Mouse (Mus musculus) liver, embryonic 15.5 days (tissue): ENCODE measurements around the gene Pet100. TPM values are rescaled to one million over a fixed set of nuclear protein-coding genes. Genes with fewer than 3 reads are reported as not detected.
"Not testable (repeated sequence)": the region's sequence is repeated elsewhere in the genome, so short reads cannot be mapped to it uniquely, and the experiment has no call there.

Experiments
- ATAC-seq: fragments of 200-750 bp; cut with Nextera tagmentation; 2 replicates; pipeline ENCODE4 v1.8.0; 2017; ENCODE audit warnings: moderate number of reproducible peaks, mild to moderate bottlenecking, moderate library complexity; ENCODE audit not compliant: insufficient read depth
- H3K27ac ChIP-seq: fragments of 300-500 bp; sonication (generic); replicated peaks from 2 replicates; pipeline ENCODE4 v1.5.1; 2015; ENCODE audit warnings: mild to moderate bottlenecking, inconsistent platforms
- H3K27me3 ChIP-seq: fragments of 300-500 bp; sonication (generic); 2 replicates; pipeline ENCODE4 v1.6.1; 2015; ENCODE audit warnings: mild to moderate bottlenecking, inconsistent platforms
- H3K36me3 ChIP-seq: fragments of 300-500 bp; sonication (generic); replicated peaks from 2 replicates; pipeline ENCODE4 v1.6.1; 2015; ENCODE audit warnings: moderate library complexity, mild to moderate bottlenecking, inconsistent platforms
- H3K4me1 ChIP-seq: fragments of 300-500 bp; sonication (generic); replicated peaks from 2 replicates; pipeline ENCODE4 v1.6.1; 2015; ENCODE audit warnings: inconsistent platforms
- H3K4me2 ChIP-seq: fragments of 300-500 bp; sonication (generic); 2 replicates; pipeline ENCODE4 v1.6.1; 2015; ENCODE audit warnings: moderate library complexity, mild to moderate bottlenecking, inconsistent platforms
- H3K4me3 ChIP-seq: fragments of 300-500 bp; sonication (generic); replicated peaks from 2 replicates; pipeline ENCODE4 v1.5.1; 2015; ENCODE audit warnings: mild to moderate bottlenecking, inconsistent platforms
- H3K9ac ChIP-seq: fragments of 300-500 bp; sonication (generic); 2 replicates; pipeline ENCODE4 v1.6.1; 2015; ENCODE audit warnings: moderate library complexity, mild to moderate bottlenecking, inconsistent platforms
- H3K9me3 ChIP-seq: fragments of 300-500 bp; sonication (generic); replicated peaks from 2 replicates; pipeline ENCODE4 v1.6.1; 2016; ENCODE audit warnings: inconsistent platforms
- WGBS: fragments of 180-500 bp; shearing (Covaris S2); methylation state at CpG from one replicate; pipeline ENCODE4 v1.1.7; 2015; ENCODE audit warnings: mixed read lengths; ENCODE audit not compliant: insufficient replicate concordance; 5-methylcytosine and 5-hydroxymethylcytosine counted together
- polyA plus RNA-seq: library from polyadenylated mRNA; unstranded; fragments of >200 nt; fragmentation: Nextera tagmentation; extraction: Ambion mirVana; gene quantifications from 2 replicates; pipeline ENCODE4 v1.2.1, GENCODE M21; 2015

Pet100 gene
- polyA plus RNA-seq: 49.8 and 72.1 TPM in 2 replicates

DNA sequence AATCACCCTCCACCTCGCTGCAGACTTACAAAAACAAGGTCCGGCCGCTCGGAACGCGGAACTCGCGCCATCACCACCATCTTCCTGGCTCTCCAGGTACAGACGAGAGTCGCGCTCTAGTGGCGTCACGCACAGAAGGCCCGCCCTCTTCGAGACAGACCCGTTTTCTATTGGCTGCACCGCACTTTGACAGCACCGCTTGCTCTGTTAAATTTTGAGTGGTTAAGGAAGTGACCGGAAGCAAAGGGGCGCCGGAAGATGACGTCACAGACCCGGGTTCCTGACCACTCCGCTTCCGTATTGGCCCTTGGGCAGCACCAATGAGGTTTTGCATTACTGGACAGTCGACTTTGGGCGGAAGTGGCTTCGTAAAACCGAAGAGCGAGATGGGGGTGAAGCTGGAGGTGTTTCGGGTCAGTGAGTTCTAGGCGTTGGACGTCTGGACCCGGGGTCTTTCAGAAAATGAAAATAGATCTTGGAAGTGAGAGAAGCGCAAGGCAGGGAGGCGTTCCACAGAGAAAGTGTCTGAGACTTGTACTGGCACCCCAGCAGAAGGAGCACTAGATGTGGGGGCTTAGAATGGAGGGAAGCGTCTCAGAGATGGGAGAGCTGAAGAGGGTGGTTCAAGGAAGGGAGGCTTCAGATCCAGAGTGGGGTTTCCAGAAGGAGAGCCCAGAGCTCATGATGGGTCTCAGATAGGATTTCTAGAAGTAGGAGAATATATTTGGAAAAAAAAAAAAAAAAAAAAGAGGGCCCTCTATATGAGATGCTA is at the start of gene Pet100, which contains the start of gene Xab2:
Pet100 (plus strand) TSS at position 350 of the 772 bp plus-strand sequence.
Xab2 (minus strand) TSS at position 118 of the 772 bp plus-strand sequence.
- H3K27me3 ChIP-seq: no peaks in the 10 kb centered on the region
- ATAC-seq: peak; percentile 96
- H3K9me3 ChIP-seq: no peaks in the 10 kb centered on the region
- peak within 1 kb of the TSS; percentile 64 for H3K27ac ChIP-seq
- H3K4me3 ChIP-seq: peak within 1 kb of the TSS; percentile 94
- peaks cover 23% of the 10 kb centered on the region for H3K36me3 ChIP-seq
- H3K4me2 ChIP-seq: peak within 1 kb of the TSS; percentile 82
- H3K4me1 ChIP-seq: peaks cover 31% of the 10 kb centered on the region
- H3K9ac ChIP-seq: peak within 1 kb of the TSS; percentile 75
- WGBS: under 1% methylated on average over 37 of the region's 37 CpGs

DNA sequence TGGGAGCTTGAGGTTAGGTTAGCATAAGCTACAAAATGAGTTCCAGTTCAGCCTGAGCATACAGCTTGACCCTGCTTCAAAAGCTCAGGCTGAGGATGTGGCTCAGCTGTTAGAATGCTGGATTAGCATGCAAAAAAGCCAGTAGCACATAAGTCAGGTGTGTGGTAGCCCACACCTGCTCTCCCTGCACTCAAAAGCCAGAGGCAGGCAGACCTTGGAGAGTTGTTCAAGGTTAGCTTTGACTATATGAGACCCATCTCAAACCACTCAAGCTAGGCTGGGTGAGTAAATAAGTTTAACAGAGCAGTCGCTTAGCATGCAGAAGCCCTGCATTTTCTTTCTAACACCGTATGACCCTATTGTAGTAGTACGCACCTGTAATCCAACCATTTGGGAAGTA is 46.8 kb upstream of the Pet100 start:
- no peaks in the 10 kb centered on the region for H3K27me3 ChIP-seq
- no peak overlapping the region for H3K4me3 ChIP-seq
- WGBS: 75% methylated on average over 3 of the region's 3 CpGs
- H3K9ac ChIP-seq: no peak overlapping the region
- no peak overlapping the region for H3K4me2 ChIP-seq
- H3K36me3 ChIP-seq: no peaks in the 10 kb centered on the region
- H3K4me1 ChIP-seq: peaks cover 7% of the 10 kb centered on the region; the same call in 1 of the 2 replicates
- H3K9me3 ChIP-seq: no peaks in the 10 kb centered on the region
- ATAC-seq: no peak
- no peak overlapping the region for H3K27ac ChIP-seq

DNA sequence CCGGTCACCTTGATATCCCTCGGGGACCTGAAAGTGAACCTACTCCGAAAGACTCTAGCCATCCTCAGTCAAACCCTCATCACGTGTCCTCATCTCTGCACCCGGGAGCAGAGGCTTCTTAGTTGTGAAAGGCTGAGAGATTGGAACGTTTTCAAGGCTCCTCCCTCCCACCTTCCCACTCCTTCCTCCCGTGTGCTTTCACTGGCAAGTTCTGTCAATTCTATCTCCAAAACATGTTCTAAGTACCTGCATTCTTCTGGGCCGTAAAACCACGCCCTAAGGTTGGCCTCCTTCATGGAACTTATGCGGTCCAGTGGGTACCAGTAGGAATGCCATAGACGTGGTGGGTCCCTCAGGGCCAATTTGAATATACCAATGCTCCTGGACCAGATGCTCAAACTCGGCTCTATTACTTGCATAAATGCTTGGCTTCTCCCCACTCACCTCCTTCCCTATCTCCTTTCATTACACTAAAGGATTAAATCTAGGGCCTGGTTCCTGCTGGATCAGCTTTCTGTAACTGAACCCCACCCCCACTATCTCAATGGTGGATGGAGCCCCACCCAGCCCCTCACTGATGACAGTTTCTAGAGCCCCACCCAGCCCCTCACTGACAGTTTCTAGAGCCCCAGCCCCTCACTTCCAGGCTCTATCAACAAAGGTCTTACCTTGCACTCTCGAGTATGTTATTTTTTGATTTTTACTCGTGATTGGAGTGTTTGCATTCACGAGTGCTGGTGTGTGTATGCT is 45.0 kb upstream of the Pet100 start:
- H3K9me3 ChIP-seq: no peaks in the 10 kb centered on the region
- H3K4me1 ChIP-seq: peaks cover 7% of the 10 kb centered on the region; the same call in 1 of the 2 replicates
- H3K4me2 ChIP-seq: no peak overlapping the region
- WGBS: 59% methylated on average over 15 of the region's 15 CpGs
- no peak overlapping the region for H3K4me3 ChIP-seq
- H3K36me3 ChIP-seq: no peaks in the 10 kb centered on the region
- H3K9ac ChIP-seq: no peak overlapping the region
- no peak overlapping the region for H3K27ac ChIP-seq
- ATAC-seq: no peak
- H3K27me3 ChIP-seq: no peaks in the 10 kb centered on the region

DNA sequence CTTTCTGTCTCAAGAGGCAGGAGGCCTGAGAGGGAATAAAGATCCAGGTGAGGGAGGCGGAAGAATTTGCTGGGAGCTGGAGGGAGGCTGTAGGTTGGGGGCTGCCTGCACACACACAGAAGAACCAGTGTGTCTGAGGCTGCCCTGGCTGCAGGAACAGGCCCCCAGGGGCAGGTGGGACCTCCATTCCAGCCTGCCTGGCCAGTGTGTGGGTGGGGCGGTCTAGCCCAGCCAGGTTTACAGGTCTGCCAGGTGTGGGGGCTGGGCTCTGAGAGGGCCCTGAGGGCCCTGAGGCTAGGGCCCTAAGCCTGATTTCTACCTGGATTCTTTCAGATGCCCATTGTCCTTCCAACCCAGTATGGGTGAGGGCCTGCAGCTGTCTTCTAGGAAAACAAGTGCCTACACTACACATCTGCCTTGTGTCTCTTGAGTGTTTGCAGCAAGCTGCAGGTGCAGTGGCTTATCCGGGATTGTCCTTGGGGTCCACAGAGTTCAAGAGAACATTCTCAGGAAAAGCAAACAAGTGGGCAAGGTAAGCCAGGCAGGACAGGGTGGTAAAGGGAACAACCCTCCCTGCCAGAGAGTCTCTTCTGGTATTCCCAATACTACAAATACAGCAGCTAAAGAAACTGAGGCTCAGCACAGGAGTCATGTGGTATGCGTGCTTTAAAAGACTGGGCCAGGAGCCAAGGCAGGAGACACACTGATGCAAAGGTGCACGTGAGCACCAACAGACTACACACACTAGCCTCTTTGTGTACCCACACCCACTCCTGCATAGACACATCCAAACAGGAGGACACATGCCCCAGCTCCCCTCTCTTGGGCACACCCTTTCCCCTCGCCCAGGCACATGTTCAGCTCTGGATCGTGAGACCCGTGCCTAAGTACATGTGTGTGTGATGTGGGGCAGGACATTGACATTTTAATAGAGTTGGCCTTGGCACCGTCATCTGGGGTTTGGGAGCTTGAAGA is 41.7 kb upstream of the Pet100 start:
- H3K4me2 ChIP-seq: no peak overlapping the region
- ATAC-seq: peak; percentile 13; the same call in 1 of the 2 replicates
- H3K9ac ChIP-seq: no peak overlapping the region
- peaks cover 7% of the 10 kb centered on the region; the same call in 1 of the 2 replicates for H3K4me1 ChIP-seq
- no peaks in the 10 kb centered on the region for H3K27me3 ChIP-seq
- no peaks in the 10 kb centered on the region for H3K9me3 ChIP-seq
- no peak overlapping the region for H3K4me3 ChIP-seq
- no peak overlapping the region for H3K27ac ChIP-seq
- H3K36me3 ChIP-seq: no peaks in the 10 kb centered on the region
- 69% methylated on average over 9 of the region's 9 CpGs for WGBS

DNA sequence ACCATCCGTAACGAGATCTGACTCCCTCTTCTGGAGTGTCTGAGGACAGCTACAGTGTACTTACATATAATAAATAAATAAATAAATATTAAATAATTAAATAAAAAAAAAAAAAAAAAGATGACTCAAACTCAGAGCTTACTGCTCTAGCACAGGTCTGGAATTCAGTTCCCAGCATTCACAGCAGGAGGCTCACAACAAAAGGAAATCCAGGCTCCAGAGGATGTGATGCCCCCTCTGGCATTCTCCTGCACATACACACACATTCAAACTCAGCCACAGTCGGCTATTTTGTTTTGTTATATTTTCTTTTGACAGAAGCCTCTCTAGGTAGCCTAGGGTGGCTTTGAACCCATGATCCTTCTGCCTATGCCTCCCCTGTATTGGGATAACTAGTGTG is 39.4 kb upstream of the Pet100 start:
- H3K9ac ChIP-seq, H3K27ac ChIP-seq, H3K4me2 ChIP-seq, H3K36me3 ChIP-seq, ATAC-seq, H3K27me3 ChIP-seq, H3K9me3 ChIP-seq, H3K4me3 ChIP-seq: not testable (repeated sequence)
- peaks cover 13% of the 10 kb centered on the region for H3K4me1 ChIP-seq
- 72% methylated on average over 3 of the region's 3 CpGs for WGBS

DNA sequence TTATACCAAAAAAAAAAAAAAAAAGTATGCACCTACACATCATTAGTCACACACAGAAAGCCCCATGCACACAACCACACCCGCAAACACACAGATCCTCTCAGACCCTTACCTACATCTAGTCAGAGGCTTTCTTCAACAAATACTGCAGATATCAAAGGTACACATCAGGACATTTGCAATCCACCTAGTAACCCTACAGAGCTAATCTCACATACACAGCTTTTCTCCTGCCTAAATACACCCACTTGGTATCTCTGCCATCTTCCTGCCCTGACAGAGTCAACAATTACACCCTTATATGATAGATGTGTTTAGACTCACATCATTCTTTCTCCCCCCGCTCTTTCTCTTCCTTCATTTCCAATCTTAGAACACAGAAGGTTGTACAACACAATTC is 34.9 kb upstream of the Pet100 start:
- Histone ChIP-seq H3K36me3 (no peaks in the 10 kb centered on the region), H3K4me1 (peaks cover 26% of the 10 kb centered on the region), H3K27me3 (peaks cover 15% of the 10 kb centered on the region), H3K27ac (no peak overlapping the region), H3K4me2 (peak overlapping the region; percentile 96), H3K9ac (no peak overlapping the region), H3K9me3 (no peaks in the 10 kb centered on the region), H3K4me3 (no peak overlapping the region)
- WGBS: 34% methylated on average over 2 of the region's 2 CpGs
- peak; percentile 56; the same call in 1 of the 2 replicates for ATAC-seq

DNA sequence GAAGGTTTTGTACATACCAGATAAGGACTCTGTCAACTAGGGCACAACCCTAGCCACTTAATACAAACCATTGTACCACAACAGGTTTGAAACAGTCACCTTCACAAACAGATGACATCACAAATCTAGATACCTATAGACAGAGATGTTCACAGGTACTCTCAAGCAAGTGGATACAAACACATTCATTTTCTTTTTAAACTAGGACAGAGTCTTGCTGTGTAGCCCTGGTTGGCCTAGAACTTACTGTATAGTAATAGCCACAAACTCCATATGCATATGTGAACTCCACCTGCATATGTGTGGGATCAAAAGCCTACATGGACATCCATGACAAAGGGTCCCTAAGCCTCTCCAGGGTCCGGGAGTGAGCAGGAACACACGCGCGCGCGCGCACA is 34.4 kb upstream of the Pet100 start, which contains the start of gene Camsap3:
Camsap3 (plus strand) TSS at position 301 of the 398 bp plus-strand sequence.
- H3K4me3 ChIP-seq: peak within 1 kb of the TSS; percentile 66
- H3K4me2 ChIP-seq: peak within 1 kb of the TSS; percentile 96
- peak within 1 kb of the TSS; percentile 60 for H3K27ac ChIP-seq
- H3K27me3 ChIP-seq: peaks cover 15% of the 10 kb centered on the region
- no peaks in the 10 kb centered on the region for H3K36me3 ChIP-seq
- no peaks in the 10 kb centered on the region for H3K9me3 ChIP-seq
- peaks cover 26% of the 10 kb centered on the region for H3K4me1 ChIP-seq
- WGBS: 5% methylated on average over 7 of the region's 7 CpGs
- 0 out of 2 replicates have a peak, but pooled peaks have one; percentile 7 for ATAC-seq
- H3K9ac ChIP-seq: peak within 1 kb of the TSS; percentile 60

DNA sequence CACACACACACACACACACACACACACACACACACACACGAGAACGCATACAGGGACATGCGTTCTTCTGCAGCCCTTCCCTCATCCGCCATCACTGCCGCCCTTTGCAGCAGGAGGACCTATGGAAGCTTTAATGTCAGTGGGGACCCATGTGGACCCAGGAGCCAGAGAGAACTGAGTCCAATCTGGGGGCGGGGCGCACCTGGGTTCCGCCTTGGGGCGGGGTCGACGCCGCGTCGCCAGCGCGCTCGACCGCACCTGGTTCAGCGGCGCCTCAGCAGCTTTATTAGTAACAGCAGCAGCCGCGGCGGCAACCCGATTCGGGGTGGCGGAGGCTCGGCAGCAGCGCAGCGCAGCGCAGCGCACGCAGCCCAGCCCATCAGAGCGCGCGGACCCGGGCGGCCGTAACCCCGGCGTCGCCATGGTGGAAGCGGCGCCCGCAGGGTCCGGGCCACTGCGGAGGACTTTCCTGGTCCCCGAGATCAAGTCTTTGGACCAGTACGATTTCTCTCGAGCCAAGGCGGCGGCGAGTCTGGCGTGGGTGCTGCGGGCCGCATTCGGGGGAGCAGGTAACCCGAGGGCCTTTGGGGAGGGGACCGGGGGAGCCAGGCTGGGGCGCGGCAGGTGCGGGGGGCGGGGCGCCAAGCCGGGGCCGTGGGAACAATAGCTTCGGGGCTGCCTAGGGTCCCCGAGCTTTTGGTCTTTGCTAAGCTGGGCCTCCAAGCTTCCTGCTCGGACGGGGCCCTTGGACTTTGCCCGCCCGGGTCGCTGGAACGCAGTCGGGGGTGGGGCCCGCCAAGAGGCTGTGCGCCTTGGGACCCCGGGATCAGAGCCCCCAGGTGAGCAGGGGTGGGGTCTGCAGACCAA is 33.7 kb upstream of the Pet100 start:
- H3K4me2 ChIP-seq: peak overlapping the region; percentile 96
- peak overlapping the region; percentile 66 for H3K4me3 ChIP-seq
- ATAC-seq: peak; percentile 73
- peak overlapping the region; percentile 60 for H3K9ac ChIP-seq
- H3K36me3 ChIP-seq: no peaks in the 10 kb centered on the region
- H3K9me3 ChIP-seq: no peaks in the 10 kb centered on the region
- H3K27ac ChIP-seq: peak overlapping the region; percentile 60
- H3K27me3 ChIP-seq: peaks cover 15% of the 10 kb centered on the region
- WGBS: 1% methylated on average over 77 of the region's 77 CpGs
- H3K4me1 ChIP-seq: peaks cover 26% of the 10 kb centered on the region

DNA sequence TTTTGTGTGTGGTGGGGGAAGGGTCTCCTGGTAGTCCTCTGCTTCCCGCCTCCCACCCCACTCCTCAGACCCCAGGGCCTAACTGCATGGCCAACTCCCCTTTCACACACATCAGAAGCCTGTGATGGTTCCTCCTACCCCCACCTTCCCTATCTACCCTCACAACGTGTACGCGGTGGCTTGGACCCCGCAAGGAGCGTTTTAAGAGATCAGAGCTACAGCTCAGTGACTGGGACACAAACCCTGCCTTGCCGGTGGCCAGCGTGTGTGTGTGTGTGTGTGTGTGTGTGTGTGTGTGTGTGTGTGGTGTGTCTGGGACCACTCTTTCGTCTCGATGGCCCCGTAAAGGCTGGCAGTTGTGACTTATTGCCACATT is 33.1 kb upstream of the Pet100 start:
- H3K36me3 ChIP-seq: no peaks in the 10 kb centered on the region
- no peak overlapping the region for H3K27ac ChIP-seq
- peak overlapping the region; percentile 96 for H3K4me2 ChIP-seq
- peak overlapping the region; percentile 66 for H3K4me3 ChIP-seq
- H3K27me3 ChIP-seq: peaks cover 15% of the 10 kb centered on the region
- peaks cover 26% of the 10 kb centered on the region for H3K4me1 ChIP-seq
- no peak; the same call in 1 of the 2 replicates for ATAC-seq
- H3K9ac ChIP-seq: peak overlapping the region; percentile 60
- no peaks in the 10 kb centered on the region for H3K9me3 ChIP-seq
- WGBS: 13% methylated on average over 11 of the region's 11 CpGs

DNA sequence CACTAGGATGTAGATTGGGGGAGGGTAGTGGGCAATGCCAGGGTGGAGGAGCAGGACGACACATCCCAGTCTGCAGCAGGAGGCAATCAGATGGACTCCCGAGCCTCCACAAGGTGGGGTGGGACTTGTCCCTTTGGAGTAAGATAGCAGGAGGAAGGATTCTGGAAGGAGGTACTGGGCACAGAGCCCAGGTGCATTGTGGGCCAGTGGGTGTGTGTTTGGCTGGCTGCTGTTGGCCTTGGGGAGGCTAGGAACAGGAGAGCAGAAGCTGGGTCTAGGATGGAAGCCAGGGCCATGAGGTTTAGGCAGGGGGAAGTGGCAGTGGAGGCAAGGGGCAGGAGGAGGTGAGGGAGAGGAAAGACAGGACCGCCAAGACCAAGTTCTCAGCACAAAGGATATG is 27.9 kb upstream of the Pet100 start:
- H3K36me3 ChIP-seq: 0 out of 2 replicates have a peak, but pooled peaks cover 2% of the 10 kb centered on the region
- H3K9ac ChIP-seq: no peak overlapping the region
- H3K4me2 ChIP-seq: no peak overlapping the region
- H3K4me3 ChIP-seq: no peak overlapping the region
- H3K4me1 ChIP-seq: no peaks in the 10 kb centered on the region; the same call in 1 of the 2 replicates
- 34% methylated on average over 3 of the region's 3 CpGs for WGBS
- H3K27ac ChIP-seq: no peak overlapping the region
- no peaks in the 10 kb centered on the region for H3K9me3 ChIP-seq
- ATAC-seq: no peak
- H3K27me3 ChIP-seq: no peaks in the 10 kb centered on the region
